In genomic region chr1:86529590-86529989, GRCm38 (mm10) we compare ENCODE assay signal across 10 mouse cellular contexts. TPM values are rescaled to one million over a fixed set of nuclear protein-coding genes. Genes with fewer than 3 reads are reported as not detected.
A peak's percentile ranks its signal among the peaks of the same experiment; 100 is the strongest.
DNase-seq lines count a peak whose midpoint lies in the region; ATAC-seq and TF ChIP-seq lines count a peak whose summit lies in the region.
"Had no signal": no experiment of that assay in that cellular context is flagged by ENCODE, and none has a peak within 500 bp of the region (broad histone marks: within the 10 kb centered on the region; RNA-seq: fewer than 3 reads in every experiment).

No protein-coding gene starts in this region.

- H3K4me1 ChIP-seq in kidney, embryonic 15.5 days, result peaks cover 35% of the 10 kb centered on the region
- H3K4me1 ChIP-seq in embryonic facial prominence, embryonic 11.5 days (ENCODE audit: control insufficient read depth, insufficient read depth, low read length), result peaks cover 6% of the 10 kb centered on the region

- peak overlapping the region; percentile 99; the same call in 1 of the 2 replicates for H3K27ac ChIP-seq in kidney, embryonic 15.5 days
- H3K27ac ChIP-seq in embryonic facial prominence, embryonic 11.5 days (replicated peaks; ENCODE audit: low read depth, low read length), result no peak overlapping the region

- H3K4me2 ChIP-seq in kidney, embryonic 15.5 days, result peak overlapping the region; percentile 88
- peak overlapping the region; percentile 85 for H3K4me2 ChIP-seq in embryonic facial prominence, embryonic 11.5 days (ENCODE audit: low read depth, low read length)
- H3K4me2 ChIP-seq in myocyte (ENCODE audit: low read depth), result peak overlapping the region; percentile 97

- peaks cover 47% of the 10 kb centered on the region for H3K79me2 ChIP-seq in myocyte (ENCODE audit: control insufficient read depth, insufficient read depth)

- no peak overlapping the region for H3ac ChIP-seq in myocyte (ENCODE audit: control insufficient read depth, insufficient read length)

- intact Hi-C loops in left cerebral cortex, postnatal 4 days (cut with DNase I), result loop anchor here (5.0 kb wide), 1 partner anchor 42 kb away; no protein-coding TSS in a partner anchor

- H3K27me3 ChIP-seq in kidney, embryonic 15.5 days, result no peaks in the 10 kb centered on the region
- no peaks in the 10 kb centered on the region for H3K27me3 ChIP-seq in embryonic facial prominence, embryonic 11.5 days (ENCODE audit: control insufficient read depth, insufficient read depth, low read length)
- no peaks in the 10 kb centered on the region for H3K27me3 ChIP-seq in myocyte (ENCODE audit: control insufficient read depth, insufficient read depth, insufficient read length)

- ATAC-seq in kidney, embryonic 15.5 days (replicated peaks; ENCODE audit: low FRiP score), result no peak
- ATAC-seq in embryonic facial prominence, embryonic 11.5 days (replicated peaks; ENCODE audit: insufficient number of reproducible peaks, low FRiP score, low TSS enrichment, low read depth), result no peak

- no peaks in the 10 kb centered on the region for H3K9me3 ChIP-seq in kidney, embryonic 15.5 days (replicated peaks)
- no peaks in the 10 kb centered on the region for H3K9me3 ChIP-seq in embryonic facial prominence, embryonic 11.5 days (replicated peaks; ENCODE audit: control insufficient read depth, low read length)

- no peak for DNase-seq in kidney, adult 9 months
- DNase-seq in embryonic facial prominence, embryonic 11.5 days (ENCODE audit: low spot score), result no peak
- DNase-seq in induced T-regulatory cell, adult 2 months (ENCODE audit: low read depth), result peak; percentile 56
- no peak for DNase-seq in retina, embryonic 14.5 days (ENCODE audit: low spot score)
- DNase-seq in right cerebral cortex, postnatal 25 days, result no peak
- no peak for DNase-seq in left cerebral cortex, postnatal 4 days
- DNase-seq: adrenal gland, postnatal 25 days; kidney, postnatal 14 days had no signal

- H3K9ac ChIP-seq in kidney, embryonic 15.5 days, result peak overlapping the region; percentile 100
- H3K9ac ChIP-seq in embryonic facial prominence, embryonic 11.5 days (replicated peaks; ENCODE audit: low read length), result peak overlapping the region; percentile 100

- TF ChIP-seq POLR2A in myocyte (IDR thresholded peaks at IDR 0.05; ENCODE audit: insufficient read length, low read depth), result no peak

- peak overlapping the region; percentile 94 for H3K4me3 ChIP-seq in kidney, embryonic 15.5 days (replicated peaks)
- H3K4me3 ChIP-seq in embryonic facial prominence, embryonic 11.5 days (ENCODE audit: low read depth, low read length), result peak overlapping the region; percentile 100
- peak overlapping the region; percentile 81 for H3K4me3 ChIP-seq in myocyte

- 13% methylated on average over 4 of the region's 4 CpGs for whole genome bisulfite sequencing in kidney, embryonic 15.5 days
- 47% methylated on average over 4 of the region's 4 CpGs for WGBS in embryonic facial prominence, embryonic 11.5 days

- peaks cover 35% of the 10 kb centered on the region for H3K36me3 ChIP-seq in kidney, embryonic 15.5 days
- H3K36me3 ChIP-seq in embryonic facial prominence, embryonic 11.5 days (replicated peaks; ENCODE audit: control insufficient read depth, insufficient read depth, low read depth, low read length), result peaks cover 15% of the 10 kb centered on the region
- H3K36me3 ChIP-seq in myocyte (ENCODE audit: control insufficient read depth, insufficient read depth), result peaks cover 32% of the 10 kb centered on the region

TF ChIP-seq in myocyte, 11 proteins besides CTCF, POLR2A, EP300 and RAD21:
- TF ChIP-seq MYOD1 (IDR thresholded peaks at IDR 0.05; ENCODE audit: control insufficient read depth in 1 of 3, insufficient read length in 2 of 3, low read depth in 2 of 3) (no peak), REST (IDR thresholded peaks at IDR 0.05; ENCODE audit: insufficient read depth, insufficient read length) (no peak), TCF12 (IDR thresholded peaks at IDR 0.05; ENCODE audit: insufficient read depth, poor library complexity, severe bottlenecking) (no peak), POLR2AphosphoS2 (IDR thresholded peaks at IDR 0.05; ENCODE audit: insufficient read length, low read depth) (no peak), SRF (IDR thresholded peaks at IDR 0.05; ENCODE audit: control insufficient read depth, insufficient read length, low read depth) (no peak), TCF3 (IDR thresholded peaks at IDR 0.05; ENCODE audit: insufficient read length, low read depth) (no peak), CEBPB (IDR thresholded peaks at IDR 0.05; ENCODE audit: insufficient read depth, poor library complexity, severe bottlenecking) (no peak), MAX (IDR thresholded peaks at IDR 0.05; ENCODE audit: low read depth) (no peak), USF1 (IDR thresholded peaks at IDR 0.05; ENCODE audit: low read depth) (no peak), E2F4 (IDR thresholded peaks at IDR 0.05; ENCODE audit: insufficient read depth) (no peak), MYOG (IDR thresholded peaks at IDR 0.05; ENCODE audit: control insufficient read depth in 1 of 3, insufficient read depth in 1 of 3, insufficient read length in 2 of 3, low read depth in 2 of 3) (no peak)

RNA-seq across cellular contexts. Expression of gene Ptma, which starts 3.1 kb away (rescaled TPM):
- polyA plus RNA-seq in kidney, embryonic 15.5 days (2015; fragmentation: Nextera tagmentation; extraction: Ambion mirVana), result 2,949 and 3,271 TPM in 2 replicates
- polyA plus RNA-seq in embryonic facial prominence, embryonic 11.5 days (2014; fragmentation: Nextera tagmentation; extraction: Ambion mirVana), result 4,004 and 4,291 TPM in 2 replicates
- 593 TPM for polyA plus RNA-seq in myocyte (2012; fragmentation: generic; extraction: Trizol)
- total RNA-seq in left cerebral cortex, postnatal 4 days (2021), result 1,000 to 10,000 TPM; 1,018 to 1,064 TPM

RNA-seq across cellular contexts. Expression of gene Pde6d, which starts 52.8 kb away (rescaled TPM):
- polyA plus RNA-seq in kidney, embryonic 15.5 days (2015; fragmentation: Nextera tagmentation; extraction: Ambion mirVana), result 61.5 and 64.7 TPM in 2 replicates
- 85.4 and 88.4 TPM in 2 replicates for polyA plus RNA-seq in embryonic facial prominence, embryonic 11.5 days (2014; fragmentation: Nextera tagmentation; extraction: Ambion mirVana)
- polyA plus RNA-seq in myocyte (2012; fragmentation: generic; extraction: Trizol), result 50.0 TPM
- 10 to 100 TPM; 74.4 to 74.5 TPM for total RNA-seq in left cerebral cortex, postnatal 4 days (2021)

RNA-seq across cellular contexts. Expression of gene Cops7b, which starts 53.1 kb away (rescaled TPM):
- 42.9 and 43.6 TPM in 2 replicates for polyA plus RNA-seq in kidney, embryonic 15.5 days (2015; fragmentation: Nextera tagmentation; extraction: Ambion mirVana)
- polyA plus RNA-seq in embryonic facial prominence, embryonic 11.5 days (2014; fragmentation: Nextera tagmentation; extraction: Ambion mirVana), result 56.5 and 58.8 TPM in 2 replicates
- polyA plus RNA-seq in myocyte (2012; fragmentation: generic; extraction: Trizol), result 20.4 TPM
- total RNA-seq in left cerebral cortex, postnatal 4 days (2021), result 10 to 100 TPM; 34.2 to 36.5 TPM
